Mouse (Mus musculus) thymus, adult 2 months (tissue): ENCODE data around the gene Ppfia3.

Experiments used
- CTCF ChIP-seq: fragments of 200-500 bp; IDR thresholded peaks from 2 replicates; pipeline ENCODE4 v1.5.1; 2012; ENCODE audit warnings: mild to moderate bottlenecking, control low read depth, low read length, moderate library complexity, borderline replicate concordance; ENCODE audit not compliant: control insufficient read depth, poor library complexity, insufficient read depth; ENCODE audit errors: extremely low read depth
- POLR2A ChIP-seq: fragments of 200-500 bp; IDR thresholded peaks from 2 replicates; pipeline ENCODE4 v1.6.1; 2012; ENCODE audit warnings: mild to moderate bottlenecking, low read length, control low read depth, moderate library complexity; ENCODE audit not compliant: control insufficient read depth, poor library complexity, insufficient read depth; ENCODE audit errors: extremely low read depth

- no peak for TF ChIP-seq POLR2A
- no peak for TF ChIP-seq CTCF
These were observed 64.2 kb downstream of the Ppfia3 start for GRCm38 (mm10) chr7:45302626-45303025.
